Mouse (Mus musculus) heart, embryonic 15.5 days (tissue): ENCODE data around the gene Tmem82. TPM values are rescaled to one million over a fixed set of nuclear protein-coding genes. Genes with fewer than 3 reads are reported as not detected.

Experiments
- ATAC-seq: fragments of 200-750 bp; cut with Nextera tagmentation; replicated peaks from 2 replicates; pipeline ENCODE4 v1.8.0; 2017; ENCODE audit warnings: low read depth, moderate TSS enrichment; ENCODE audit not compliant: insufficient number of reproducible peaks, insufficient read depth, low FRiP score
- H3K27ac ChIP-seq: fragments of 300-500 bp; sonication (generic); 2 replicates; pipeline ENCODE4 v1.5.1; 2015; ENCODE audit warnings: mild to moderate bottlenecking, inconsistent platforms
- H3K27me3 ChIP-seq: fragments of 300-500 bp; sonication (generic); 2 replicates; pipeline ENCODE4 v1.6.1; 2015; ENCODE audit warnings: inconsistent platforms
- H3K36me3 ChIP-seq: fragments of 300-500 bp; sonication (generic); 2 replicates; pipeline ENCODE4 v1.6.1; 2015; ENCODE audit warnings: mild to moderate bottlenecking, inconsistent platforms
- H3K4me1 ChIP-seq: fragments of 300-500 bp; sonication (generic); replicated peaks from 2 replicates; pipeline ENCODE4 v1.6.1; 2015; ENCODE audit warnings: inconsistent platforms
- H3K4me2 ChIP-seq: fragments of 300-500 bp; sonication (generic); 2 replicates; pipeline ENCODE4 v1.6.1; 2015; ENCODE audit warnings: inconsistent platforms, mild to moderate bottlenecking, moderate library complexity
- H3K4me3 ChIP-seq: fragments of 300-500 bp; sonication (generic); 2 replicates; pipeline ENCODE4 v1.5.1; 2015; ENCODE audit warnings: mild to moderate bottlenecking, inconsistent platforms
- H3K9ac ChIP-seq: fragments of 300-500 bp; sonication (generic); 2 replicates; pipeline ENCODE4 v1.6.1; 2015; ENCODE audit warnings: mild to moderate bottlenecking, inconsistent platforms
- H3K9me3 ChIP-seq: fragments of 300-500 bp; sonication (generic); replicated peaks from 2 replicates; pipeline ENCODE4 v1.6.1; 2016; ENCODE audit warnings: inconsistent platforms
- WGBS: fragments of 180-500 bp; shearing (Covaris S2); methylation state at CpG from one replicate; pipeline ENCODE4 v1.1.7; 2015; ENCODE audit warnings: mixed read lengths; 5-methylcytosine and 5-hydroxymethylcytosine counted together
- polyA plus RNA-seq: library from polyadenylated mRNA; unstranded; fragments of >200 nt; fragmentation: Nextera tagmentation; extraction: Ambion mirVana; gene quantifications from 2 replicates; pipeline ENCODE4 v1.2.1, GENCODE M21; 2015

The Tmem82 gene
- polyA plus RNA-seq, 1 experiment from 2014 or later, result 1.2 TPM

DNA sequence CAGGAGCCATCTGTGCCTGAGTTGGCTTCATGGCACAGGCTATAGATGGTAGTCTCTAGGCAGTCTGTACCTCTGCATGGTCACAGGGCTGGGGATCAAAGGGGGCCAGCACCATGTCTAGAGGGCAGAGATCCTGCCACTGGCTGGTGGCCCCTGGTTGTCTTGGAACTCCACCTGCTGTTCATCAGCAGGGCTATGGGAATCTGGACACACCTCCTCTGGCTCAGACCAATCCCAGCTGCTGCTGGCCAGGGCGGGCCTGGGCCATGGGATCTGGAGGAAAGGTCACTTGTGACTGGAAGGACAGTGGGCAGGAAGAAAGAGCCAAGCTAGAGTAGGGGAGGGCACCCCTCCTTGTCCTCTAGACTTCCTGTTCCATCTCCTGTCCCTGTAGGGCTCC lies 5.2 kb upstream of the Tmem82 start, which contains the start of gene Slc25a34:
Gene Slc25a34 (minus strand): TSS at position 156 of the 400 bp plus-strand sequence.
- Histone ChIP-seq H3K27ac (peak within 1 kb of the TSS; percentile 56), H3K4me3 (no peak within 1 kb of the TSS), H3K4me2 (no peak within 1 kb of the TSS), H3K9ac (no peak within 1 kb of the TSS), H3K4me1 (peaks cover 24% of the 10 kb centered on the region), H3K36me3 (peaks cover 28% of the 10 kb centered on the region), H3K9me3 (no peaks in the 10 kb centered on the region), H3K27me3 (no peaks in the 10 kb centered on the region)
- 27% methylated on average over 1 of the region's 1 CpGs for WGBS
- peak; percentile 76 for ATAC-seq

DNA sequence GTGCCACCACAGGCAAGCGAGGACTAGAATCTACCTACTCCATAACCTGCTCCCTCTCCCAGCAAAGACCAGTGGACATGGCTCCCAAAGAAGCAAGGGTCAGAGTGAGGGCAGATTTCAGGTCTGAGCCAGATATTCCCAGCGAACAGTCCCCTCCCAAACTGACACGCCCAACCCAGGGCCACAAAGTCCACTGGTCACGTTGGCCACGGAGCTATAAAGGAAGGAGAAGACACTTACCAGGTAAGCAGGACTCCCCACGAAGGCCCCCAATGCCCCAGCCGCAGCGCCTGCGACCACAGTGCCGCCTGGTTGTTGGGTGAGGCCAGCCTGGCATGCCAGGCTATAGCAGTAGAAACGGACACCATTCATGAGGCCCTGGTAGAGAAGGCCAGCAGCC lies 4.6 kb upstream of the Tmem82 start:
- Histone ChIP-seq H3K4me2 (no peak overlapping the region), H3K4me3 (no peak overlapping the region), H3K4me1 (peaks cover 28% of the 10 kb centered on the region), H3K9ac (no peak overlapping the region), H3K27me3 (no peaks in the 10 kb centered on the region), H3K9me3 (no peaks in the 10 kb centered on the region), H3K27ac (peak overlapping the region; percentile 56), H3K36me3 (peaks cover 22% of the 10 kb centered on the region)
- ATAC-seq, result no peak
- 81% methylated on average over 11 of the region's 11 CpGs for WGBS

DNA sequence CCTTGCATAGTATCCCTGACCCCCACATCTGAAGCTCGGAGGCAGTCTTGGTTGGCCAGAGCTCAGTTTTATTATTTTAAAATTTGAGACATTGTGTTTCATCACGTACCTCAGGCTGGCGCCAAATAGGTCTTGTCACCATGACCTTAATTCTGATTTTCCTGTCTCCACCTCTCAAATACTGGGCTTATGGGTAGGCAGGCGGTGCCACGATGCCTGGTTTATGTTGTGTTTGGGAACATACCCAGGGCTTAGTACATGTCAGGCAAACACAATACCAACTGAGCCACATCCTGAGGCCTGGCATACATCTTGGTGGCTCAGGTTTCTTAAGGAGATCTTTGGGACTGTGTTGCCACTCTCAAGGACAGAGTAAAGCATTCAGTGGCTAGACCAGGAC lies 4.1 kb upstream of the Tmem82 start:
- Histone ChIP-seq H3K27ac (no peak overlapping the region), H3K4me3 (no peak overlapping the region), H3K9me3 (no peaks in the 10 kb centered on the region), H3K36me3 (peaks cover 18% of the 10 kb centered on the region), H3K4me2 (no peak overlapping the region), H3K4me1 (peaks cover 29% of the 10 kb centered on the region), H3K27me3 (no peaks in the 10 kb centered on the region), H3K9ac (no peak overlapping the region)
- ATAC-seq, result no peak
- WGBS, result 80% methylated on average over 5 of the region's 5 CpGs

DNA sequence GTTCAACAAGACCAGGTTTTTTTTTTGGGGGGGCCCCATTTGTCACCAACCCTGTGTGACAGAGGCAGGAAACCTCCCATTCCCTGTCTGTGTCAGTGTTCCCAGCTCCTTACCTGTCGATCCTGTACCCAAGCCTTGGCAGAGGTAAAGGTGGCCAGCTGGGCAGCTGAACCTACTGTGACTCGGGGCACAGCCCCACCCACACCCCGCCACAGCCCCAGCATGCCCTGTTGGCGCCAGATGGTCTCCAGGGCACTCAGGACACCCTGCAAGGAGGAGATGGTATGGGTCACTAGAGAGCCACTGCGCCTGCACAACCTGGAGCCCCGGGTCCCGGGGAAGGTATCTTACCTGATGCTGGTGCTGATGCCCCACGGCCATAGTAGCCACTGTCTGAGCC lies 3.7 kb upstream of the Tmem82 start:
- no peak overlapping the region for H3K27ac ChIP-seq
- 78% methylated on average over 8 of the region's 8 CpGs for WGBS
- H3K4me1 ChIP-seq, result peaks cover 33% of the 10 kb centered on the region
- ATAC-seq, result no peak
- peaks cover 15% of the 10 kb centered on the region for H3K36me3 ChIP-seq
- H3K27me3 ChIP-seq, result no peaks in the 10 kb centered on the region
- no peaks in the 10 kb centered on the region for H3K9me3 ChIP-seq
- H3K4me2 ChIP-seq, result no peak overlapping the region
- H3K9ac ChIP-seq, result no peak overlapping the region
- no peak overlapping the region for H3K4me3 ChIP-seq

DNA sequence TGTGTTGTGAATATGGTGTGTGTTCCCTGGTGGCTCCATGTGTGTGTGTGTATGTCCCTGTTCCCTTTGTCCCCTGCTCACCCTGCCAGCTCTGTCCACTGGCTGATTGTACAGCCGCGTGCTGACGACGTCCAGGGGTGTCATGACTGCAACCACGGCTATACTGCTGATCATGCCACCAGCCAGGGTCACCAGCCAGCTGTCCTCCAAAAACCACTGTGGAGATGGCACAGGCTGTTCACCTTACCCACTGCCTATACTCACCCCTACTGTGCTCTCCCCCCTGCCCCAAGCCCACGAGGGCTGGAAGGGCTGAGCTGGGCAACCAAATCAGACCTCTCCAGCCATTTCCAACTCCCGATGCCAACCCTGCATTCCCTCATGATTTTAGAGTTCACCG lies 2.9 kb upstream of the Tmem82 start:
- H3K4me1 ChIP-seq, result peaks cover 33% of the 10 kb centered on the region
- no peak for ATAC-seq
- H3K4me3 ChIP-seq, result no peak overlapping the region
- no peak overlapping the region for H3K9ac ChIP-seq
- H3K27ac ChIP-seq, result no peak overlapping the region
- 79% methylated on average over 8 of the region's 8 CpGs for WGBS
- peaks cover 8% of the 10 kb centered on the region for H3K36me3 ChIP-seq
- no peaks in the 10 kb centered on the region for H3K27me3 ChIP-seq
- H3K9me3 ChIP-seq, result no peaks in the 10 kb centered on the region
- H3K4me2 ChIP-seq, result no peak overlapping the region

DNA sequence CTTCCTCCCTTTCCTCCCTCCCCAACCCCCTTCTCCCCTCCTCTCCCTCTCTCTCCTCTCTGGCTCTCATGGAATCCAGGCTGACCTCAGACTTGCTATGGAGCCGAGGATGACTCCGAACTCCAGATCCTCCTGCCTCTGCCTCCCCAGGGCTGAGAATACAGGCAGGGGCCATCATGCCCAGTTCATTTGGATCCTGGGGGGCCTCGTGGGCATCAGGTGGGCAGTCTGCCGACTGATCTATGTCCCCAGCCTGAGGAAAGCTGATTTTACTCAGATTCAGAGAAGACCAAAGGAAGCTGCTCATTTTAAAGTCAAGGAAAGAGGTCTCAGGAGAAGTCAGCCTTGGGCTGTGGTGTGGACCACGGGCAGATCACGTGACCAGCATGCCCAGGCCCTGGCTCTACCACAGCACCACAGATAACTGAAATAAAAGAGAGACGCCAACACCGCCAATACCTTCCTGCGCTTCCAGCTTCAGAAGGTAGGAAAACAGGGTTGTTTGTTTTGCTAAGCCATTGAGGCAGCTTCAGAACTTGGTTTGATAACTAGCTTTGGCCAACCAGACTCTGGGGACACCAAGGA lies 958 bp upstream of the Tmem82 start:
- H3K36me3 ChIP-seq, result no peaks in the 10 kb centered on the region
- WGBS, result 73% methylated on average over 9 of the region's 9 CpGs
- H3K4me1 ChIP-seq, result peaks cover 33% of the 10 kb centered on the region
- H3K27ac ChIP-seq, result no peak overlapping the region
- ATAC-seq, result no peak
- H3K4me3 ChIP-seq, result no peak overlapping the region
- H3K4me2 ChIP-seq, result no peak overlapping the region
- no peaks in the 10 kb centered on the region for H3K27me3 ChIP-seq
- no peaks in the 10 kb centered on the region for H3K9me3 ChIP-seq
- no peak overlapping the region for H3K9ac ChIP-seq

DNA sequence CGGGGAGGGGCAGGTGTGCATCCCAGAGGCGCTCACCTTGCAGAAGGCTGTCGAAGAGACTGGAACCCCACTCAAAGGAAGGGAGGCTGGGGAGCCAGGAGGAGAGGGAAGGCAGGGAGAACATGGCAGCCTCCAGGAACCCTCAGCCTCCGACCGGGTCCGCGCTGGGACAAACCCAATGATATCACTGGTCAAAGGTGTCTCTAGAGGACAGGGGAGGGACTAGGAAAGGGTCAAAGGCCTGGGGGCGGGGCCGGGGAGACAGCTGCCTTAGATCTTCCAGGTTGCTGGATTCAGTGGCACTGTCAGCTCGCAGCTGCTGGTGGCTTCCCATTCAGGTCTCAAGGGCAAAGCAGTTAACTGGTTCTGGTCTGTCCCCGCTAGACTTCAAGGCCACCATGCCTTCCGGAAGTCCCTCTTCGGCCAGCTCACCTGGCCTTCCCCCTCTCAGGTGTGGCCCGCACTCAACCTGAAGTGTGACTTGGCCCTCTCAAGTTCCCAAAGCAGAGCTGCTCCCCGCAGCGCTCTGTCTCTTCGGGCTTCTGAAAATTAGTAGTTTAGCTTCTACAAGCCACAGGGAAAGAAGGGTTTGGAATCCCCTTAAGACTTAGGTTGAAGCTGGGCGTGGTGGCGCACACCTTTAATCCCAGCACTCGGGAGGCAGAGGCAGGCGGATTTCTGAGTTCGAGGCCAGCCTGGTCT lies 419 bp downstream of the Tmem82 start:
- Histone ChIP-seq H3K4me2 (peak overlapping the region; percentile 80), H3K9ac (peak overlapping the region; percentile 46), H3K4me3 (peak overlapping the region; percentile 41), H3K27me3 (no peaks in the 10 kb centered on the region), H3K9me3 (no peaks in the 10 kb centered on the region), H3K4me1 (peaks cover 20% of the 10 kb centered on the region), H3K36me3 (no peaks in the 10 kb centered on the region), H3K27ac (no peak overlapping the region)
- 0 out of 2 replicates have a peak, but pooled peaks have one; percentile 24 for ATAC-seq
- 14% methylated on average over 22 of the region's 22 CpGs for WGBS

DNA sequence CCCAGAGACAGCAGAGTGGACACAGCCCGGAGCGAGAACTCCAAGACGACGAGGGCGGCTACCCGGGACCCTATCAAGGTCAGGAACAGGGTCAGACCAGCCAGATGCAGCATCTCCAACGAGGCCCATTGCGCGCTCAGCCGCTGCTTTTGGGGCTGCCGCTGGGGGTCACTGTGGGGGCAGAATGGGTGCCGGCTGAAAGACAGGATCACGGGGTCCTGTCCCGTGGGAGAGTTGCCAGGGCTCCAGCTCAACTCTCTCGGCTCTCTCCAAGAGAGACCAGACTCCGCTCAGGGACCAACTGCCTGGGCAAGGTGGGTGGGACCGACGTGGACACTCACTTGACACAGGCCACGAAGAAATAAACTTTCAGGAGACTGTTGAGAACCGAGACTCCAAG lies 1.1 kb downstream of the Tmem82 start:
- WGBS, result 4% methylated on average over 20 of the region's 20 CpGs
- Histone ChIP-seq H3K4me3 (peak overlapping the region; percentile 41), H3K9me3 (no peaks in the 10 kb centered on the region), H3K4me2 (peak overlapping the region; percentile 80), H3K27me3 (no peaks in the 10 kb centered on the region), H3K9ac (peak overlapping the region; percentile 46), H3K4me1 (peaks cover 19% of the 10 kb centered on the region), H3K36me3 (no peaks in the 10 kb centered on the region), H3K27ac (no peak overlapping the region)
- peak; percentile 47 for ATAC-seq

DNA sequence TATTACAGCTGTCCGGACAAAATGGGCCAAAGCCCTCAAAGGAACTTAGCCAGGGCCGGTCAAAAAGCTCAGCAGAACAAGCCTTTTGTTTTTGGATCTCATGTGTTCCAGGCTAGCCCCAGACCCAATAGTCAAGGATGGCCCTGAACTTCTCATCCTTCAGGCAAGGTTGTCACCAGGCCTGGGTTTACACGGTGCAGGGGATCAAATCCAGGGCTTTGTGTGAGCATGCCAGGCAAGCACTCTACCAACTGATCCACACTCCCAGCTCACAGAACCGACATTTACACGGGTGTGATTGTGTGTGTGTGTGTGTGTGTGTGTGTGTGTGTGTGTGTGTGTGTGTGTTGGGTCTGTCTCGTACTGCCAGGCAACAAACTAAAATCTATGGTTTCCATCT lies 1.6 kb downstream of the Tmem82 start:
- no peak for ATAC-seq
- Histone ChIP-seq H3K9ac (no peak overlapping the region), H3K9me3 (no peaks in the 10 kb centered on the region), H3K36me3 (no peaks in the 10 kb centered on the region), H3K4me2 (no peak overlapping the region), H3K27ac (no peak overlapping the region), H3K4me3 (no peak overlapping the region), H3K27me3 (no peaks in the 10 kb centered on the region), H3K4me1 (peaks cover 19% of the 10 kb centered on the region)
- 78% methylated on average over 6 of the region's 6 CpGs for WGBS

DNA sequence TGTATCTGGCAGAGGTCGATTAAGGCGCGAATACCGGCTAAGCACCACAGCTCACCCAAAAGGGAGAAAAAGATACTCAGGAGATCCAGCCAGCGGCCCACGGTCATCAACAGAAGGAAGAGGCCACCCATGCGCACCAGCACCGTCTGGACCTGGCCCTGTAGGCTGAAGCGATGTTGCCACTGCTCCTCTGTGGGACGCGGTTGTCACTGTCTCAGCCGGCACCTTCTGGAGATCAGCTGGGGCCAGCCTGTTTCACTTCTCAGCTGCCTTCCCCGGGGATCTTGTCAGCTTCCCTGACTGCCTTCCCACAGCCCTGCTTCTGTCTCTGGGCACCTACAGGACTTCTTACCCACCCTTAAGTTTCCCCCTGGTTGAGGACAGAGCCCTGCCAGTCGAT lies 3.5 kb downstream of the Tmem82 start:
- no peak overlapping the region for H3K9ac ChIP-seq
- WGBS, result 77% methylated on average over 14 of the region's 14 CpGs
- peaks cover 22% of the 10 kb centered on the region for H3K4me1 ChIP-seq
- no peaks in the 10 kb centered on the region for H3K27me3 ChIP-seq
- H3K4me2 ChIP-seq, result no peak overlapping the region
- no peaks in the 10 kb centered on the region for H3K9me3 ChIP-seq
- H3K27ac ChIP-seq, result no peak overlapping the region
- no peaks in the 10 kb centered on the region for H3K36me3 ChIP-seq
- ATAC-seq, result no peak
- H3K4me3 ChIP-seq, result no peak overlapping the region

DNA sequence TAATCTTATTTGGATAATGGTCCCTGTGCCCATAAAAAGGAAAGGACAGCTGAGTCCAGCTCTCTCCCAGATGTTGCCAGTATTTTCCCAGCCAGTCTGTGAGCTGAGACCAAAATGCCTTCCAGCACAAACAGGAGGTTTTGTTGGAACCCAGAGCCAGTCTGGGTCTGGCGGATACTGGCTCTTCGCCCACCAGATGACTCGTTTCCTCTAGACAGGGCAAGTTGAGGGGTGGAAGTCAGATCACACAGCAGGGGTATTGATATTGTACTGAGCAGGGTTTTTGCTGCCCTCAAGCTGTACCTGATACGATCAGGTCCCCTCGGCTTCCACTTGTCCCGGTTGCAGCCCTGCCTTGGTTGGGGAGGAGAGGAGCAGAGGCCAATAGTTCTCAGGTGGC lies 8.9 kb downstream of the Tmem82 start:
- Histone ChIP-seq H3K4me1 (peaks cover 13% of the 10 kb centered on the region), H3K27me3 (no peaks in the 10 kb centered on the region), H3K27ac (peak overlapping the region; percentile 57), H3K9me3 (no peaks in the 10 kb centered on the region), H3K36me3 (no peaks in the 10 kb centered on the region), H3K9ac (no peak overlapping the region), H3K4me3 (no peak overlapping the region), H3K4me2 (no peak overlapping the region)
- 60% methylated on average over 6 of the region's 6 CpGs for WGBS
- peak; percentile 77 for ATAC-seq

DNA sequence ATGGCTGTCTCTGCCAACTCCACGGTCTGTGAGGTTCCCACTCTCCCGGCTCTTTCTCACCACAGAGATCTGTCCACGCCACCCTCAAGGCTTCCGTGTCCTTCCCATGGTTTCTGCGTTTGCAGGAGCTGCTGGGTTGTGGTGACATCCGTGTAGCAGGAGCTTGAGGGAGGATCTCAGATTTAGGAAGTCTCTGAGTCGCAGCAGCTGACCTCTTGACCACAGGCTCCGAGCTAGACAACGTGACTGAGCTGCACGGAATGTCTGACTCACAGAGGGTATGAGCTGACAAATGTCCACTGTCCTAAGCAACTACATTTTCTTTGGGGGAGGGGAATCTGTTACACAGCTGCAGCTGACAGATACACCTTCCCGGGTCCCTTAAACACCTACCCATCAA lies 12.6 kb downstream of the Tmem82 start, which contains the start of gene Fblim1:
Gene Fblim1 (minus strand): TSS at position 236 of the 400 bp plus-strand sequence.
- H3K4me1 ChIP-seq, result peaks cover 47% of the 10 kb centered on the region
- ATAC-seq, result no peak
- WGBS, result 69% methylated on average over 11 of the region's 11 CpGs
- H3K4me2 ChIP-seq, result no peak within 1 kb of the TSS
- no peak within 1 kb of the TSS for H3K4me3 ChIP-seq
- no peaks in the 10 kb centered on the region for H3K9me3 ChIP-seq
- H3K27ac ChIP-seq, result peak within 1 kb of the TSS; percentile 67; the same call in 1 of the 2 replicates
- H3K27me3 ChIP-seq, result no peaks in the 10 kb centered on the region
- no peaks in the 10 kb centered on the region for H3K36me3 ChIP-seq
- H3K9ac ChIP-seq, result no peak within 1 kb of the TSS
